Mouse (Mus musculus) midbrain, embryonic 10.5 days (tissue): ENCODE results near the gene Gm20388. TPM values are rescaled to one million over a fixed set of nuclear protein-coding genes. Genes with fewer than 3 reads are reported as not detected.

Source experiments
- DNase-seq: peaks from one replicate; pipeline ENCODE4 v3.0.0-alpha.2; 2017; ENCODE audit warnings: low spot score
- H3K27ac ChIP-seq: fragments of 300-500 bp; sonication (generic); replicated peaks from 2 replicates; pipeline ENCODE4 v1.5.1; 2016; ENCODE audit warnings: mild to moderate bottlenecking
- H3K27me3 ChIP-seq: fragments of 300-500 bp; sonication (generic); 2 replicates; pipeline ENCODE4 v1.6.1; 2016; ENCODE audit warnings: low read depth, mild to moderate bottlenecking; ENCODE audit not compliant: poor library complexity, severe bottlenecking
- H3K36me3 ChIP-seq: fragments of 300-500 bp; sonication (generic); 2 replicates; pipeline ENCODE4 v1.6.1; 2016; ENCODE audit warnings: mild to moderate bottlenecking, moderate library complexity
- H3K4me1 ChIP-seq: fragments of 300-500 bp; sonication (generic); 2 replicates; pipeline ENCODE4 v1.6.1; 2016
- H3K4me3 ChIP-seq: fragments of 300-500 bp; sonication (generic); 2 replicates; pipeline ENCODE4 v1.5.1; 2016; ENCODE audit warnings: mild to moderate bottlenecking, moderate library complexity
- H3K9me3 ChIP-seq: fragments of 300-500 bp; sonication (generic); replicated peaks from 2 replicates; pipeline ENCODE4 v1.6.1; 2016; ENCODE audit warnings: mild to moderate bottlenecking
- WGBS: fragments of 180-500 bp; shearing (Covaris S2); methylation state at CpG from one replicate; pipeline ENCODE4 v1.1.7; 2016; 5-methylcytosine and 5-hydroxymethylcytosine counted together
- polyA plus RNA-seq: library from polyadenylated mRNA; unstranded; fragments of >200 nt; fragmentation: Nextera tagmentation; extraction: Ambion mirVana; gene quantifications from 2 replicates; pipeline ENCODE4 v1.2.1, GENCODE M21; 2016

Gene Gm20388
- polyA plus RNA-seq, 1 experiment from 2014 or later: 7.1 TPM

DNA sequence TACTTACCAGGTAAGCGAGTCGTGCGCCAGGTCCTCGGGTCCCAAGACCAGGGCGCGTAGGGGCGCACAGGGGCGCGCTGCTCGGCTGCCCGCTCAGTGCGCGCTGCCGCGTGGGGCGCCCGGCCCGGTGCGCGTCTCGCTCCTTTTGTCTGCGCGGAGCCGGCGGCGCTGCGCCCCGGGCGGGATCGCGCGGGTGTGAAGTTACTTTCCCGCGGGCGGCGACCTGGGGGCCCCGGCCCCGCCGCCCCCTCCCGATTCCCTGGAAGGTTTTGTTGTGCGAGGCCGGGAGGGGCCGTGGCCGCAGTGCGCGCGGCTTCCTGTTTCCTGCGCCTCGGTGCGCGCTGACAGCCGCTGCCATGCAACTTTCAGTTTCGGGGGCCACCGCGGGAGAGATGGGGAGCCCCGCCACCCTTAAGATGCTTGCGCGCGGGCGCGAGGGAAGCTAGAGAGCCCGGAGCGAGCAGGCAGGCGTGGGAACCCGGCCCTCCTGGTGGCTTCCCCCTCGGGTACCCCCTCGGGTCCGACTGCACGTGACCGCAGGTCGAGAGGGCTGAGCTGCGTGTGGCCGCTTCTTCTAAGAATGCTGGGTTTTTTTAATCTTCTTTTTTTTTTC, 578.6 kb downstream of the Gm20388 start:
- Histone ChIP-seq H3K36me3 (no peaks in the 10 kb centered on the region), H3K4me3 (peak overlapping the region; percentile 74), H3K9me3 (no peaks in the 10 kb centered on the region), H3K4me1 (peaks cover 87% of the 10 kb centered on the region), H3K27me3 (peaks cover 64% of the 10 kb centered on the region), H3K27ac (peak overlapping the region; percentile 99)
- WGBS: under 1% methylated on average over 73 of the region's 73 CpGs
- DNase-seq: peak; percentile 62

- no peak for DNase-seq
- Histone ChIP-seq H3K27ac (peak overlapping the region; percentile 99), H3K27me3 (peaks cover 64% of the 10 kb centered on the region), H3K9me3 (no peaks in the 10 kb centered on the region), H3K36me3 (no peaks in the 10 kb centered on the region), H3K4me1 (peaks cover 87% of the 10 kb centered on the region), H3K4me3 (peak overlapping the region; percentile 74)
- 3% methylated on average over 15 of the region's 15 CpGs for WGBS
These were observed 579.2 kb downstream of the Gm20388 start for GRCm38 (mm10) chr8:120489771-120490281.

GRCm38 (mm10) chr8:120490354-120491141, 579.9 kb downstream of the Gm20388 start:
- Histone ChIP-seq H3K27ac (peak overlapping the region; percentile 99), H3K36me3 (no peaks in the 10 kb centered on the region), H3K9me3 (no peaks in the 10 kb centered on the region), H3K27me3 (peaks cover 64% of the 10 kb centered on the region), H3K4me1 (peaks cover 87% of the 10 kb centered on the region), H3K4me3 (peak overlapping the region; percentile 74)
- DNase-seq: no peak
- 13% methylated on average over 12 of the region's 12 CpGs for WGBS

DNA sequence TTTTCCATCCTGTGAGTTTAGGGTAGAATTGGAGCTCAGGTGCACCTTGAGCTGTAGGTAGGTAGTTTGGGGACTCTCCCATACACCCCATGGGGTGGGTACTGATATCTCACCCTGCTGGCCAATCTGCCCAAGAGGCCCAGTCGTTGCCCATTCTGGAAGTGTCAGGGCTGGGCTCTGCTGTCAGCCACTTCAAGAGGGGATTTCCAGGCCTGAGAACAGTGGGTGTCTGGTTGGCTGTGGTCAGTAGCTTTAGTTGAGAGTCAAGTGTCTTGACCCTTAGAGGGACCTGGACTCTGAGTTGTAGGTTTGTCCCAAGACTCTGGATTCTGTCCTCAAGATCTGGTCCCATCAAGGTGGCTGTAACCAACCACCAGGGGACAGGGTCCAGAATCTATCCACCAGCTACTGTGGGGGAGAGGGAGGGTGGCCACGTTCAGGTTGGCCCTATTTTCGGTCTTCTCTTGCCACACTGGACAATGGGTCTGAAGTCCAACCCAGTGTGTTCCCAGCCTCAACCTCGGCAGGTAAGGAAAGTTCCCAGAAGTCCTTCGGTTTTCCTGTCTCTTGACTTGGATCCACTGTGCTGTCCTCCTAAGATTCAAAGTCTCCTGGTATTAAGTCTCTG, 580.6 kb downstream of the Gm20388 start:
- Histone ChIP-seq H3K4me3 (peak overlapping the region; percentile 74), H3K9me3 (0 out of 2 replicates have a peak, but pooled peaks cover 2% of the 10 kb centered on the region), H3K4me1 (peaks cover 86% of the 10 kb centered on the region), H3K36me3 (no peaks in the 10 kb centered on the region), H3K27me3 (peaks cover 68% of the 10 kb centered on the region), H3K27ac (peak overlapping the region; percentile 30)
- no peak for DNase-seq
- WGBS: 72% methylated on average over 5 of the region's 5 CpGs

GRCm38 (mm10) chr8:120492193-120492880, 581.7 kb downstream of the Gm20388 start:
- H3K36me3 ChIP-seq: no peaks in the 10 kb centered on the region
- 0 out of 2 replicates have a peak overlapping the region, but pooled peaks have one; percentile 19 for H3K27ac ChIP-seq
- peaks cover 86% of the 10 kb centered on the region for H3K4me1 ChIP-seq
- H3K4me3 ChIP-seq: peak overlapping the region; percentile 74
- DNase-seq: no peak
- 0 out of 2 replicates have a peak, but pooled peaks cover 4% of the 10 kb centered on the region for H3K9me3 ChIP-seq
- H3K27me3 ChIP-seq: peaks cover 76% of the 10 kb centered on the region
- 57% methylated on average over 14 of the region's 14 CpGs for WGBS

DNA sequence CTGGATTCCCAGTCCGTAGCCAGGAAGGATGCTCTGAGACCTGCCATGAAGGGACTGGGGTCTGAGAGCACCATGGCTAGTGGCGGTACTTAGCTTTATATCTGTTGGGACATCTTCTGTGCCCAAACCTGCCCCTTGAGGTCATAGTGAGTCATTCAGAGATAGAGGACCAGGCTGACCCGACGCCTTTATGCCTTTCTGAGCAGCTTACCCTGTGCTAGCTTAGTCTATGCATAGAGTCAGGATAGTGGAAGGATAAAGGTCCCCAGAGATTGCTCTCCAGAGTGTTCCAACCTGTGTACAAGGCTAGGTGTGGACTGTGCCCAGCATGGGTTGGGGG, 582.2 kb downstream of the Gm20388 start:
- H3K36me3 ChIP-seq: no peaks in the 10 kb centered on the region
- H3K27me3 ChIP-seq: peaks cover 76% of the 10 kb centered on the region
- peaks cover 87% of the 10 kb centered on the region for H3K4me1 ChIP-seq
- 0 out of 2 replicates have a peak, but pooled peaks cover 4% of the 10 kb centered on the region for H3K9me3 ChIP-seq
- no peak for DNase-seq
- H3K4me3 ChIP-seq: peak overlapping the region; percentile 74
- 43% methylated on average over 4 of the region's 4 CpGs for WGBS
- peak overlapping the region; percentile 49; the same call in 1 of the 2 replicates for H3K27ac ChIP-seq

DNA sequence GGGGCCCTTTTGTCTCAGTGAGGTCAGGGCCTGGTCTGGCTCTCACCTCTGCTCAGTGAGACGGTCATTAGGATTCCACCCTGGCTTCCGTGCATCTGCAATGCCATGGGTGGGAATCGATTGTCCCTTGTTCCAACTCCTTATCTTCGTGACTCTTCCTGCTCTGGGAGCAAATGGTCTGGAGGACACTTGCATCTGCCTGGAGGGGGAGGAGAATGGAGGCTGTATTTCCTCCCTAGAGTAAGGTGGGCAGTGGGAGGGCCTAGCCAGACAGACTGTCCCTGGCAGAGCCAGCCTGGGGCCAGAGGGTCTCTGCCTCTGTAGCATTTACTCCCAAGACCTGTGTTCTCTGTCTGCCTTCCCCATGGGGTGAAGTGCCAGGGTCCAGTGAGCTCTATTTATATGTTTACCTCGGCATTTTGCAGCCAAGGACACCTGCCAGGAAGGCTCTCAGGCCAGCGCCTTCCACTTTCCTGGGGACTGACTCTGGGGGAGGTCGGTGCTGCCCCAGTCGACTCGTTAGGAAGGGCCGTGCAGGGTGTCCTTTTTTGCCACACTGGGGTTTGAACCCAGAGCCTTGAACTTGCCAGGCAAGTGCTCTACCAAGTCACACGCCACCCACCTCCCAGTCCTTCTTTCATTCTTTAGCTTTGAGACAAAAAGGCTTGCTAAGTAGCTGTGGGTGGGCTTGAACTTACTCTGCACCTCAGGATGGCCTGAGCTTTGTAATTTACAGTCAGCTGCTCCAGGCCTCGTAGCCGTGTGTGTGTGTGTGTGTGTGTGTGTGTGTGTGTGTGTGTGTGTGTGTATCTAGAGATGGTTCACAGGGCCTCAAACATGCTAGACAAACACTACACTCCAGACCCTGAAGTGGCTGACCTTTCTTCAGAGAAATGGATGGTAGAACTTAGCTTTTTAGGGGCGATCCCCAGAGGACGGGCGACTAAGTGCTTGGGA, 583.1 kb downstream of the Gm20388 start:
- 0 out of 2 replicates have a peak, but pooled peaks cover 4% of the 10 kb centered on the region for H3K9me3 ChIP-seq
- peak overlapping the region; percentile 49 for H3K27ac ChIP-seq
- 72% methylated on average over 16 of the region's 16 CpGs for WGBS
- no peak for DNase-seq
- peaks cover 97% of the 10 kb centered on the region for H3K4me1 ChIP-seq
- no peaks in the 10 kb centered on the region for H3K36me3 ChIP-seq
- H3K4me3 ChIP-seq: peak overlapping the region; percentile 74
- H3K27me3 ChIP-seq: peaks cover 76% of the 10 kb centered on the region

- H3K27ac ChIP-seq: peak overlapping the region; percentile 74
- WGBS: 66% methylated on average over 15 of the region's 15 CpGs
- H3K9me3 ChIP-seq: 0 out of 2 replicates have a peak, but pooled peaks cover 4% of the 10 kb centered on the region
- H3K4me1 ChIP-seq: peaks cover 99% of the 10 kb centered on the region
- DNase-seq: no peak
- peak overlapping the region; percentile 34; the same call in 1 of the 2 replicates for H3K4me3 ChIP-seq
- no peaks in the 10 kb centered on the region for H3K36me3 ChIP-seq
- peaks cover 80% of the 10 kb centered on the region for H3K27me3 ChIP-seq
These were observed 584.3 kb downstream of the Gm20388 start for GRCm38 (mm10) chr8:120494903-120495302.

- no peak for DNase-seq
- Histone ChIP-seq H3K27ac (peak overlapping the region; percentile 74), H3K9me3 (0 out of 2 replicates have a peak, but pooled peaks cover 4% of the 10 kb centered on the region), H3K27me3 (peaks cover 80% of the 10 kb centered on the region), H3K4me3 (no peak overlapping the region), H3K36me3 (no peaks in the 10 kb centered on the region), H3K4me1 (peaks cover 99% of the 10 kb centered on the region)
- WGBS: 69% methylated on average over 5 of the region's 5 CpGs
These were observed 584.8 kb downstream of the Gm20388 start for GRCm38 (mm10) chr8:120495461-120495860.

GRCm38 (mm10) chr8:120496478-120496877, 585.8 kb downstream of the Gm20388 start:
- H3K9me3 ChIP-seq: 0 out of 2 replicates have a peak, but pooled peaks cover 4% of the 10 kb centered on the region
- no peaks in the 10 kb centered on the region for H3K36me3 ChIP-seq
- 0 out of 2 replicates have a peak overlapping the region, but pooled peaks have one; percentile 2 for H3K27ac ChIP-seq
- H3K4me3 ChIP-seq: 0 out of 2 replicates have a peak overlapping the region, but pooled peaks have one; percentile 45
- WGBS: 97% methylated on average over 15 of the region's 15 CpGs
- peaks cover 80% of the 10 kb centered on the region for H3K27me3 ChIP-seq
- H3K4me1 ChIP-seq: peaks cover 99% of the 10 kb centered on the region
- no peak for DNase-seq

DNA sequence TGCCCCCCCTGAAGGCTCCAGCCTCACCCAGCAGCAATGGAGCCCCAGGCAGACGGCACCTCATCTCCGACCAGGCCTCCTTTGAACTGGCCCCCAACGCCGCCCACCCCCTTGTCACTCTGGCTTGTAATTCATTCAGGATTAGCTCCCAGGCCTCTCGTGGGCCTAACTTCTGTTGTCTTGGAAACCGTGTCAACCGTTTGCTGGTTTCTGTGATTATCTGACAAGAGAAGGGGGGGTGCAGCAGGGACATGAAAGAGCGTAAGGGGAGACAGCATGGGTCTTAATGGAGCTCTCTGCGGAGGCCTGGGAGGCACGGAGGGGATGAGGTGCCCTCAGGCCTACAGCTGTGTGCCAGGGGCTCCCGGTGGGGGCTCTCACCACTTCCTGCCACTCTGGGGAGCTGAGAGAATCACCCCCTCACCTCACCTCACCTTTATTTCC, 586.9 kb downstream of the Gm20388 start:
- H3K27me3 ChIP-seq: peaks cover 80% of the 10 kb centered on the region
- peak; percentile 86 for DNase-seq
- 0 out of 2 replicates have a peak, but pooled peaks cover 4% of the 10 kb centered on the region for H3K9me3 ChIP-seq
- peaks cover 99% of the 10 kb centered on the region for H3K4me1 ChIP-seq
- WGBS: 7% methylated on average over 11 of the region's 11 CpGs
- no peaks in the 10 kb centered on the region for H3K36me3 ChIP-seq
- peak overlapping the region; percentile 45 for H3K4me3 ChIP-seq
- peak overlapping the region; percentile 86 for H3K27ac ChIP-seq
